Mouse (Mus musculus): Measurements from ENCODE around the gene Gstm7. TPM values are rescaled to one million over a fixed set of nuclear protein-coding genes. Genes with fewer than 3 reads are reported as not detected.

The Gstm7 gene
- polyA plus RNA-seq, 1 experiment from 2014 or later: 23.1 TPM

Other genes starting within 250 kb of the Gstm7 start
- 47.3 and 54.6 TPM in 2 replicates for gene Ahcyl1, start 235.3 kb downstream of the Gstm7 start, polyA plus RNA-seq (2015; fragmentation: Nextera tagmentation; extraction: Ambion mirVana)
- gene Csf1, start 171.3 kb downstream of the Gstm7 start, polyA plus RNA-seq (2015; fragmentation: Nextera tagmentation; extraction: Ambion mirVana): 8.0 and 11.2 TPM in 2 replicates
- not detected in 2 replicates for gene Eps8l3, start 54.6 kb downstream of the Gstm7 start, polyA plus RNA-seq (2015; fragmentation: Nextera tagmentation; extraction: Ambion mirVana)
- gene Gstm5, start 36.0 kb downstream of the Gstm7 start, polyA plus RNA-seq (2015; fragmentation: Nextera tagmentation; extraction: Ambion mirVana): 111 and 122 TPM in 2 replicates
- 10.4 TPM in 2 replicates for gene Gstm6, start 11.9 kb upstream of the Gstm7 start, polyA plus RNA-seq (2015; fragmentation: Nextera tagmentation; extraction: Ambion mirVana)
- gene Gstm3, start 37.5 kb upstream of the Gstm7 start, polyA plus RNA-seq (2015; fragmentation: Nextera tagmentation; extraction: Ambion mirVana): 0.30 TPM in 1 of 2 replicates, not detected in the other
- 71.9 and 82.1 TPM in 2 replicates for gene Gstm2, start 54.6 kb upstream of the Gstm7 start, polyA plus RNA-seq (2015; fragmentation: Nextera tagmentation; extraction: Ambion mirVana)
- gene Gstm1, start 86.2 kb upstream of the Gstm7 start, polyA plus RNA-seq (2015; fragmentation: Nextera tagmentation; extraction: Ambion mirVana): 72.1 and 88.3 TPM in 2 replicates
- gene Gstm4, start 113.1 kb upstream of the Gstm7 start, polyA plus RNA-seq (2015; fragmentation: Nextera tagmentation; extraction: Ambion mirVana): 12.9 and 16.0 TPM in 2 replicates
- 22.5 and 31.4 TPM in 2 replicates for gene Ampd2, start 154.8 kb upstream of the Gstm7 start, polyA plus RNA-seq (2015; fragmentation: Nextera tagmentation; extraction: Ambion mirVana)
- 0.74 and 1.1 TPM in 2 replicates for gene Gnat2, start 161.0 kb upstream of the Gstm7 start, polyA plus RNA-seq (2015; fragmentation: Nextera tagmentation; extraction: Ambion mirVana)
- 65.9 and 80.3 TPM in 2 replicates for gene Gnai3, start 214.3 kb upstream of the Gstm7 start, polyA plus RNA-seq (2015; fragmentation: Nextera tagmentation; extraction: Ambion mirVana)
- 0.05 and 0.16 TPM in 2 replicates for gene Gpr61, start 223.1 kb upstream of the Gstm7 start, polyA plus RNA-seq (2015; fragmentation: Nextera tagmentation; extraction: Ambion mirVana)